Mouse (Mus musculus) cerebellum, adult 8-10 months (tissue): ENCODE results near the gene Atcay.

Experiments used
- DNase-seq: peaks from one replicate; pipeline ENCODE4 v3.0.0; 2022

Atcay gene

GRCm38 (mm10) chr10:81230438-81231332, at the start of gene Atcay:
TSS of gene Atcay (minus strand) at chr10:81230833.
- DNase-seq = peak; percentile 79

- no peak for DNase-seq
These were observed 48.9 kb upstream of the Atcay start for GRCm38 (mm10) chr10:81279496-81279895.

GRCm38 (mm10) chr10:81277676-81278075, 47.0 kb upstream of the Atcay start:
- DNase-seq = no peak

GRCm38 (mm10) chr10:81273842-81274241, 43.2 kb upstream of the Atcay start:
- no peak for DNase-seq

- DNase-seq = no peak
These were observed 41.7 kb upstream of the Atcay start for GRCm38 (mm10) chr10:81272356-81272755.

- no peak for DNase-seq
These were observed 38.2 kb upstream of the Atcay start for GRCm38 (mm10) chr10:81268643-81269412.

GRCm38 (mm10) chr10:81268056-81268455, 37.4 kb upstream of the Atcay start:
- DNase-seq = peak; percentile 81

GRCm38 (mm10) chr10:81266211-81267105, 35.8 kb upstream of the Atcay start, which contains the start of the genes Mrpl54 and Apba3:
TSS of gene Mrpl54 (minus strand) at chr10:81266934.
TSS of gene Apba3 (plus strand) at chr10:81266960.
- DNase-seq = peak; percentile 97

- DNase-seq = no peak
These were observed 34.9 kb upstream of the Atcay start for GRCm38 (mm10) chr10:81265540-81265939.

- DNase-seq = no peak
These were observed 30.4 kb upstream of the Atcay start for GRCm38 (mm10) chr10:81261025-81261424.

GRCm38 (mm10) chr10:81259225-81259884, 28.7 kb upstream of the Atcay start:
- DNase-seq = no peak

- peak; percentile 51 for DNase-seq
These were observed 26.8 kb upstream of the Atcay start for GRCm38 (mm10) chr10:81257158-81258039.

- no peak for DNase-seq
These were observed 24.3 kb upstream of the Atcay start for GRCm38 (mm10) chr10:81254886-81255285.

- peak; percentile 65 for DNase-seq
These were observed 22.1 kb upstream of the Atcay start, which contains the start of gene Matk for GRCm38 (mm10) chr10:81252424-81253419. TSS of gene Matk (plus strand) at chr10:81252935.

GRCm38 (mm10) chr10:81249442-81249841, 18.8 kb upstream of the Atcay start:
- DNase-seq = no peak

GRCm38 (mm10) chr10:81247804-81248203, 17.2 kb upstream of the Atcay start:
- no peak for DNase-seq

GRCm38 (mm10) chr10:81245166-81245565, 14.5 kb upstream of the Atcay start:
- no peak for DNase-seq

- DNase-seq = peak; percentile 87
These were observed 14.0 kb upstream of the Atcay start for GRCm38 (mm10) chr10:81244595-81244994.

- no peak for DNase-seq
These were observed 13.5 kb upstream of the Atcay start for GRCm38 (mm10) chr10:81244146-81244545.

- DNase-seq = no peak
These were observed 11.4 kb upstream of the Atcay start for GRCm38 (mm10) chr10:81242021-81242420.
